Mouse (Mus musculus) small intestine, adult 2 months (tissue): ENCODE measurements around the gene Irf2.

ENCODE experiments used
- CTCF ChIP-seq: fragments of 200-500 bp; IDR thresholded peaks from 2 replicates; pipeline ENCODE4 v1.5.1; 2012; ENCODE audit warnings: low read depth, mild to moderate bottlenecking, control low read depth, inconsistent platforms, low read length, moderate library complexity, mixed read lengths; ENCODE audit not compliant: insufficient replicate concordance, insufficient read length; ENCODE audit errors: extremely low read depth
- POLR2A ChIP-seq: fragments of 200-500 bp; IDR thresholded peaks from 2 replicates; pipeline ENCODE4 v1.6.1; 2012; ENCODE audit warnings: low read depth, mild to moderate bottlenecking, control low read depth, inconsistent platforms, low read length, moderate library complexity

GRCm38 (mm10) chr8:46711496-46711895 lies 28.0 kb upstream of the Irf2 start:
- TF ChIP-seq CTCF = no peak
- no peak for TF ChIP-seq POLR2A
